Comparison of ENCODE assay signal across 20 mouse cellular contexts in genomic region chr6:85074996-85075395, GRCm38 (mm10). TPM values are rescaled to one million over a fixed set of nuclear protein-coding genes. Genes with fewer than 3 reads are reported as not detected.
DNase-seq lines count a peak whose midpoint lies in the region; ATAC-seq and TF ChIP-seq lines count a peak whose summit lies in the region.
"Had no signal": no experiment of that assay in that cellular context is flagged by ENCODE, and none has a peak within 500 bp of the region (broad histone marks: within the 10 kb centered on the region; RNA-seq: fewer than 3 reads in every experiment).

No protein-coding gene starts in this region.

- no peak for TF ChIP-seq EP300 in stomach, postnatal 0 days (optimal IDR thresholded peaks at IDR 0.05)

- WGBS in forebrain, embryonic 14.5 days, result 11% methylated on average over 2 of the region's 2 CpGs
- 10% methylated on average over 2 of the region's 2 CpGs for WGBS in forebrain, embryonic 13.5 days
- 14% methylated on average over 2 of the region's 2 CpGs for WGBS in stomach, postnatal 0 days

- ATAC-seq in forebrain, embryonic 14.5 days, result no peak
- no peak for ATAC-seq in forebrain, embryonic 13.5 days
- ATAC-seq in stomach, postnatal 0 days (ENCODE audit: low FRiP score, low TSS enrichment), result peak; percentile 64; the same call in 1 of the 2 replicates
- ATAC-seq: forebrain, embryonic 15.5 days; intestine, postnatal 0 days had no signal

- no peaks in the 10 kb centered on the region for H3K36me3 ChIP-seq in forebrain, embryonic 14.5 days (ENCODE audit: control insufficient read depth, insufficient read depth, low read length)
- no peaks in the 10 kb centered on the region for H3K36me3 ChIP-seq in forebrain, embryonic 13.5 days (ENCODE audit: poor library complexity, severe bottlenecking)
- no peaks in the 10 kb centered on the region for H3K36me3 ChIP-seq in stomach, postnatal 0 days (ENCODE audit: control insufficient read depth, insufficient read depth, low read length)
- H3K36me3 ChIP-seq: embryonic facial prominence, embryonic 15.5 days; forebrain, embryonic 15.5 days; G1E; limb, embryonic 12.5 days had no signal

- TF ChIP-seq CTCF in stomach, postnatal 0 days (IDR thresholded peaks at IDR 0.05; ENCODE audit: low read depth), result no peak

- H3K4me3 ChIP-seq in forebrain, embryonic 14.5 days (ENCODE audit: low read depth, low read length), result no peak overlapping the region
- H3K4me3 ChIP-seq in forebrain, embryonic 13.5 days, result no peak overlapping the region
- no peak overlapping the region for H3K4me3 ChIP-seq in stomach, postnatal 0 days (ENCODE audit: low read depth, low read length)
- H3K4me3 ChIP-seq: embryonic facial prominence, embryonic 15.5 days; forebrain, embryonic 15.5 days; heart, adult 2 months; limb, embryonic 12.5 days had no signal

- H3K4me2 ChIP-seq in forebrain, embryonic 14.5 days (ENCODE audit: low read length), result no peak overlapping the region
- H3K4me2 ChIP-seq in forebrain, embryonic 13.5 days, result no peak overlapping the region
- H3K4me2 ChIP-seq in stomach, postnatal 0 days (replicated peaks; ENCODE audit: low read depth), result no peak overlapping the region
- H3K4me2 ChIP-seq: embryonic facial prominence, embryonic 15.5 days; forebrain, embryonic 15.5 days; hindbrain, embryonic 14.5 days; limb, embryonic 12.5 days; midbrain, embryonic 11.5 days had no signal

- H3K9me3 ChIP-seq in forebrain, embryonic 14.5 days (replicated peaks; ENCODE audit: control insufficient read depth, low read length), result no peaks in the 10 kb centered on the region
- H3K9me3 ChIP-seq in forebrain, embryonic 13.5 days (replicated peaks), result no peaks in the 10 kb centered on the region
- H3K9me3 ChIP-seq in stomach, postnatal 0 days (ENCODE audit: control insufficient read depth, low read length), result no peaks in the 10 kb centered on the region
- H3K9me3 ChIP-seq: embryonic facial prominence, embryonic 15.5 days; forebrain, embryonic 15.5 days; G1E; limb, embryonic 12.5 days had no signal

- H3K27ac ChIP-seq in forebrain, embryonic 14.5 days (ENCODE audit: low read depth, low read length), result no peak overlapping the region
- no peak overlapping the region for H3K27ac ChIP-seq in forebrain, embryonic 13.5 days
- H3K27ac ChIP-seq in stomach, postnatal 0 days (replicated peaks), result peak overlapping the region; percentile 36; the same call in 1 of the 2 replicates
- H3K27ac ChIP-seq: embryonic facial prominence, embryonic 15.5 days; forebrain, embryonic 15.5 days; heart, adult 2 months; hindbrain, embryonic 14.5 days; kidney, postnatal 0 days; limb, embryonic 12.5 days had no signal

- no peaks in the 10 kb centered on the region for H3K27me3 ChIP-seq in forebrain, embryonic 14.5 days (replicated peaks; ENCODE audit: control insufficient read depth, insufficient read depth, low read length)
- H3K27me3 ChIP-seq in forebrain, embryonic 13.5 days, result no peaks in the 10 kb centered on the region
- no peaks in the 10 kb centered on the region for H3K27me3 ChIP-seq in stomach, postnatal 0 days (ENCODE audit: control insufficient read depth, insufficient read depth, low read length)
- H3K27me3 ChIP-seq: embryonic facial prominence, embryonic 15.5 days; forebrain, embryonic 15.5 days; limb, embryonic 12.5 days had no signal

- no peak overlapping the region for H3K9ac ChIP-seq in forebrain, embryonic 14.5 days (ENCODE audit: low read length)
- H3K9ac ChIP-seq in forebrain, embryonic 13.5 days, result no peak overlapping the region
- no peak overlapping the region for H3K9ac ChIP-seq in stomach, postnatal 0 days (ENCODE audit: low read length)
- H3K9ac ChIP-seq: embryonic facial prominence, embryonic 15.5 days; forebrain, embryonic 15.5 days; hindbrain, embryonic 14.5 days; limb, embryonic 12.5 days had no signal

- H3K4me1 ChIP-seq in forebrain, embryonic 14.5 days (ENCODE audit: control insufficient read depth, insufficient read depth, low read length), result no peaks in the 10 kb centered on the region
- H3K4me1 ChIP-seq in forebrain, embryonic 13.5 days, result no peaks in the 10 kb centered on the region
- no peaks in the 10 kb centered on the region for H3K4me1 ChIP-seq in stomach, postnatal 0 days (replicated peaks; ENCODE audit: control insufficient read depth, insufficient read depth)
- H3K4me1 ChIP-seq: embryonic facial prominence, embryonic 15.5 days; forebrain, embryonic 15.5 days; limb, embryonic 12.5 days had no signal

- DNase-seq in forebrain, embryonic 14.5 days (ENCODE audit: low spot score), result peak; percentile 2
- DNase-seq in CD4-positive helper T cell, adult 2 months (ENCODE audit: low read depth, low spot score), result peak; percentile 5
- peak; percentile 69 for DNase-seq in Muller cell, postnatal 12 days (ENCODE audit: inconsistent ontology term)
- peak; percentile 17 for DNase-seq in stomach, postnatal 0 days (ENCODE audit: low spot score)
- DNase-seq in gastrocnemius, postnatal 25 days, result no peak
- DNase-seq in lung, postnatal 10 days, result no peak
- DNase-seq: cerebellum, adult 11-12 months; heart, adult 2 months; lung, postnatal 4 days; right cerebral cortex, adult 18-20 months; thymus, postnatal 4 days had no signal

RNA-seq across cellular contexts. Expression of gene Exoc6b, which starts 5.7 kb away (rescaled TPM):
- polyA plus RNA-seq in forebrain, embryonic 14.5 days (2014; fragmentation: Nextera tagmentation; extraction: Ambion mirVana), result 39.0 and 55.3 TPM in 2 replicates
- 37.4 and 42.8 TPM in 2 replicates for polyA plus RNA-seq in forebrain, embryonic 13.5 days (2015; fragmentation: Nextera tagmentation; extraction: Ambion mirVana)
- 11.7 and 13.8 TPM in 2 replicates for polyA plus RNA-seq in stomach, postnatal 0 days (2015; fragmentation: Nextera tagmentation; extraction: Ambion mirVana)
- 10 to 100 TPM; 11.4 to 13.8 TPM for total RNA-seq in gastrocnemius, postnatal 25 days (2021)

Comparison
In these comparisons a context has a peak if more than half of its experiments do, and no peak if none do; other contexts are left out.
1. DNase-seq: peak in forebrain, embryonic 14.5 days (single experiment), CD4-positive helper T cell, adult 2 months (single experiment), Muller cell, postnatal 12 days (single experiment) and stomach, postnatal 0 days (single experiment); none in gastrocnemius, postnatal 25 days (single experiment) and lung, postnatal 10 days (single experiment).